Mouse (Mus musculus): Measurements from ENCODE around the gene Hdac10.

Gene Hdac10

GRCm38 (mm10) chr15:89075478-89076147 is 52.9 kb downstream of the Hdac10 start:
- in situ Hi-C loops (cut with MboI, MseI): no loop called here

DNA sequence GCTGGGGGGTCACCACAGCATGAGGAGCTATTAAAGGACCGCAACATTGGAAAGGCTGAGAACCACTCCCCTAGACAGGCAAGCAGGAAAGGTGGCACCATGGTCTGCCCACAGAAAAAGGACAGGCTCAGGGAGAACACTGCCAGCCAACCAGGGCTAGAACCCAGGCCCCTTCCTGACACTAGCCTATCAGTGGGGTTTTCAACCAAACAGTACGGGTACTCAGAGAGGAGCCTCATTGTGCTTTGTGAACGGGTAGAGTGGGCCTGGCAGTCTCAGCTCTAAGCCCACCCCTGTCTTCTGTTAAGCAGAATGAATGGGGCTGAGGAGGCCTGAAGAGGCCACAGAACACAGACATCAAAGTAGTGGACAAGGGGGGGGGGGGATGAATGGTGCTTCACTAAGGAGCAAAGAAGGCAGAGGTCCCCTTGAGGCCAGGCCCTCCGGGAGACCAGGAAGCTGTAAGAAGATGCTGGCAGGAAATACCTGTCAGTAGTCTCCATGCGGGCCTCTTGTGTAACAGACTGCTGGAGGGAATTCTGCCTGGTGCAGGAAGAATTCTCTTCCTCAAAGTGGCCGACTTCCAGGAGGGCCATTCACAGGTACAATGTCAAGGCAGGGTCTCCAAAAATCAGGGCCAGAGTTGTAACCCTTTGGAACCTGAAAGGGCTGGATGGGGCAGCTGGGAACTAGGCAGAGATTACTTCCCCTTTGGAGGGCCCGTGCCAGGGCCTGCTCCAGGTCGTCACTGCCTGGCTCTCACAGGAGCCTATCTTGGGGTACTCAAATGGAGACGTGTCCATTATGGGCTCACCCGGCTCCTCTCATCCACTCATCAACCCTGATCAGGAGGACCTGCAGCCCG is 53.7 kb downstream of the Hdac10 start, which contains the start of gene Trabd:
Gene Trabd, plus strand, starts transcription at position 512 of the 865 bp plus-strand sequence.
- in situ Hi-C loops (cut with MboI, MseI): no loop called here

DNA sequence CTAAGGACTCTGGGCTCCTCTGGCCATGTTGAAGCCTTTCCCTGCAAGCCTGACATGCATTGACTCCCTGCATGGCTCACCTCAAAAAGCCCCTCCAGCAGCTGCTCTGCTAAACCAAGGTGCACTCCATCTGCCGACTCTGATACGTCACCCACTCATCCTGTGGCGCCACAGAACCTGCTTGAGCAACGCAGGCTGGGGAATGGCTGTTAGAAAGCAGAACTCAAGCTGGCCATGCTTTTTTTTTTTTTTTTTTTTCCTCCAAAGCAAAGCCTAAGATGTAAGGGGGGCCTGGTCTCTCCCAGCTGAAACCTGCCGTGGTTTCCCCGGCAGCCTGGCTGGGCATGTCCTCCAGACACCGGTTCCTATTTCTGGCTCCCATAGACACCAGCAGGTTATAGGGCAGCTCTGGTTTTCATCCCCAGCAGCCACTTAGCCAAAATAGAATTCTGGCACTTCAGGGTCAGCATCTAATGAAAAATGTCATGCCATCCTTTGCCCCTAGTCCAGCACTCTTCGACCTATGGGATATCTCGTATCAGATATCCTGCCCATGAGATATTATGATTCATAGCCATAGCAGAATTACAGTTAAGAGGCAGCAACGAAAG is 54.4 kb downstream of the Hdac10 start:
- in situ Hi-C loops (cut with MboI, MseI): no loop called here

All from T-helper 17 cell (primary cell).